Mouse (Mus musculus): Measurements from ENCODE around the gene Zcchc24. TPM values are rescaled to one million over a fixed set of nuclear protein-coding genes. Genes with fewer than 3 reads are reported as not detected.

The Zcchc24 gene
- total and polyA plus RNA-seq, 2 experiments from 2014 or later = 20.4 to 39.3 TPM

GRCm38 (mm10) chr14:25802511-25802910, 33.7 kb upstream of the Zcchc24 start:
- H3K4me1 ChIP-seq (ENCODE audit: insufficient read depth, low read length) = 0 out of 2 replicates have a peak, but pooled peaks cover 5% of the 10 kb centered on the region
- no peaks in the 10 kb centered on the region for H3K36me3 ChIP-seq (ENCODE audit: insufficient read depth, low read length)

DNA sequence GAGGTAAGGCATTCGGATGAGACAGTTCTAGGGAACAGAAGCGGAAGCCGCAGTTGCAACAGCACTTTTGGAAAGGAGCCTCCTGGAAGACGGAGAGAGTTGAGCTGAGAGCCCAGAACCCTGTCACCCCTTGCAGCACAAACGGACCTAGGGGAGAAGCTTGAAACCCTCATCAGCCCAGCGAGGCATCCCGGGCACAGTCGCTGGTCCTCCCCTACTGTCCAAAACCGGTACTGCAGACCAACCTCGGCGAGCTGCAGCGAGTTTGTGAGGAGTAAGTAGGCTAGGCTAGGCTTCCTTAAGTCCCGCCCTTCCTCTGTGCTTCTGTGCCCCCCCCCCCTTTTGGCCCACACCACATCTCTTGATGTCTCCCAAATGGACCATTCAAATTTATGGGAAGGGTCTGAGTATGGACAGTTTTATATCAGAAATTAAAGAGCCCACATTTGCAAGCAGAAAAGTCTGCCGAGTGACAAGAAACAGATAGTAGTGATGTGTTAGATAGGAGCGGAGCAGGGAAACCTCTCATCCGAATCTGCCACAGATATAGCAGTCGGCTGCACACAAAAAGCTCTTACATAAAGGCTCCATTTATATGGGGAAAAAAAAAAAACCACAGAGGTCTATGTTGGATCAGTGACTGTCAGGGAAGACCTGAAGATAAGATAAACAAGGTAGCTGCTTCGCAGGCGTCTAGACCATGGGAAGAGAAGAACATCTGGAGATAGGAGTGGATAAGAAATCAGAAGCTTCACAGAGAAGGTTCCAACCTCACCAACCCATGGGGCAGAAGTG, 31.5 kb upstream of the Zcchc24 start:
- H3K9ac ChIP-seq (replicated peaks; ENCODE audit: low read length) = no peak overlapping the region
- H3K4me1 ChIP-seq (ENCODE audit: insufficient read depth, low read length) = 0 out of 2 replicates have a peak, but pooled peaks cover under 1% of the 10 kb centered on the region
- peak; percentile 79 for DNase-seq (ENCODE audit: low spot score)
- H3K27me3 ChIP-seq (ENCODE audit: insufficient read depth, low read length) = no peaks in the 10 kb centered on the region
- ATAC-seq = peak; percentile 71; the same call in 1 of the 2 replicates
- no peak overlapping the region for H3K4me3 ChIP-seq (ENCODE audit: low read length)
- H3K36me3 ChIP-seq (ENCODE audit: insufficient read depth, low read length) = no peaks in the 10 kb centered on the region
- TF ChIP-seq CTCF (IDR thresholded peaks at IDR 0.05; ENCODE audit: low read depth) = peak; percentile 93
- H3K9me3 ChIP-seq (ENCODE audit: low read length) = no peaks in the 10 kb centered on the region
- H3K4me2 ChIP-seq (ENCODE audit: low read depth, low read length) = peak overlapping the region; percentile 11; the same call in 1 of the 2 replicates
- WGBS = 27% methylated on average over 19 of the region's 19 CpGs
- H3K27ac ChIP-seq = no peak overlapping the region

More at GRCm38 (mm10) chr14:25802511-25802910, 33.7 kb upstream of the Zcchc24 start:
- no peaks in the 10 kb centered on the region for H3K9me3 ChIP-seq (ENCODE audit: low read length)
- H3K4me3 ChIP-seq (ENCODE audit: low read length) = no peak overlapping the region
- no peak overlapping the region for H3K9ac ChIP-seq (replicated peaks; ENCODE audit: low read length)
- TF ChIP-seq CTCF (IDR thresholded peaks at IDR 0.05; ENCODE audit: low read depth) = no peak
- no peak for ATAC-seq
- no peak overlapping the region for H3K4me2 ChIP-seq (ENCODE audit: low read depth, low read length)
- DNase-seq (ENCODE audit: low spot score) = peak; percentile 17
- H3K27me3 ChIP-seq (ENCODE audit: insufficient read depth, low read length) = no peaks in the 10 kb centered on the region
- H3K27ac ChIP-seq = no peak overlapping the region

GRCm38 (mm10) chr14:25796619-25797018, 27.8 kb upstream of the Zcchc24 start:
- H3K9me3 ChIP-seq (ENCODE audit: low read length) = no peaks in the 10 kb centered on the region
- WGBS = 72% methylated on average over 7 of the region's 7 CpGs

GRCm38 (mm10) chr14:25795561-25796174, 26.8 kb upstream of the Zcchc24 start:
- Histone ChIP-seq H3K9ac (replicated peaks; ENCODE audit: low read length) (no peak overlapping the region), H3K4me1 (ENCODE audit: insufficient read depth, low read length) (no peaks in the 10 kb centered on the region), H3K4me2 (ENCODE audit: low read depth, low read length) (no peak overlapping the region), H3K36me3 (ENCODE audit: insufficient read depth, low read length) (no peaks in the 10 kb centered on the region), H3K27ac (no peak overlapping the region; the same call in 1 of the 2 replicates), H3K4me3 (ENCODE audit: low read length) (no peak overlapping the region), H3K9me3 (ENCODE audit: low read length) (no peaks in the 10 kb centered on the region), H3K27me3 (ENCODE audit: insufficient read depth, low read length) (no peaks in the 10 kb centered on the region)
- DNase-seq (ENCODE audit: low spot score) (peak; percentile 50), ATAC-seq (0 out of 2 replicates have a peak, but pooled peaks have one; percentile 49)
- TF ChIP-seq CTCF (IDR thresholded peaks at IDR 0.05; ENCODE audit: low read depth) = no peak
- WGBS = 33% methylated on average over 10 of the region's 10 CpGs

More at GRCm38 (mm10) chr14:25796619-25797018, 27.8 kb upstream of the Zcchc24 start:
- Histone ChIP-seq H3K27me3 (ENCODE audit: insufficient read depth, low read length) (no peaks in the 10 kb centered on the region), H3K4me1 (ENCODE audit: insufficient read depth, low read length) (no peaks in the 10 kb centered on the region), H3K9ac (replicated peaks; ENCODE audit: low read length) (no peak overlapping the region), H3K27ac (no peak overlapping the region), H3K4me2 (ENCODE audit: low read depth, low read length) (no peak overlapping the region), H3K4me3 (ENCODE audit: low read length) (no peak overlapping the region), H3K36me3 (ENCODE audit: insufficient read depth, low read length) (no peaks in the 10 kb centered on the region)
- no peak for DNase-seq (ENCODE audit: low spot score)
- TF ChIP-seq CTCF (IDR thresholded peaks at IDR 0.05; ENCODE audit: low read depth) = no peak
- no peak for ATAC-seq

DNA sequence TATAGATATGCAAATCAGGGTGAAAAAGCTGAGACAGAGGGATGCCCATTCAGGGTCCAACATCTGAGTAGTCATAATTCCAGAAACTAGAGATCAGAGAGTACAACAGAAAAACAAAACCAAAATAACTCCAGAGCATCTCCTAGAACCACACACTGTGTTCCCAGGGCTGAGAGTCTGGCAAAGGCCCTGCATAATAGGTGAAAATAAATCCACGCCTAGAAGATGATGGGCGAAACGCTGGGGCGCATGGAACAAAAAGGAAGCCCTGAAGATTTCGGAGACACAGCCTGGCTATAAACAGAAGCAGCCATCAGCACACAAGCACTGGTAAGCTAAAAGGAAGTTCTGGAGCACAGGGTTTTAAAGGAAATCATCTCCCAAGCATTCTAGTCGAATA, 26.2 kb upstream of the Zcchc24 start:
- ATAC-seq = no peak
- WGBS = 70% methylated on average over 6 of the region's 6 CpGs
- H3K27ac ChIP-seq = no peak overlapping the region; the same call in 1 of the 2 replicates

GRCm38 (mm10) chr14:25794331-25794730, 25.5 kb upstream of the Zcchc24 start:
- Histone ChIP-seq H3K4me2 (ENCODE audit: low read depth, low read length) (no peak overlapping the region), H3K27ac (no peak overlapping the region), H3K9ac (replicated peaks; ENCODE audit: low read length) (no peak overlapping the region), H3K4me1 (ENCODE audit: insufficient read depth, low read length) (no peaks in the 10 kb centered on the region), H3K36me3 (ENCODE audit: insufficient read depth, low read length) (no peaks in the 10 kb centered on the region), H3K4me3 (ENCODE audit: low read length) (no peak overlapping the region), H3K9me3 (ENCODE audit: low read length) (no peaks in the 10 kb centered on the region), H3K27me3 (ENCODE audit: insufficient read depth, low read length) (no peaks in the 10 kb centered on the region)
- TF ChIP-seq CTCF (IDR thresholded peaks at IDR 0.05; ENCODE audit: low read depth) = no peak
- 95% methylated on average over 2 of the region's 2 CpGs for WGBS
- ATAC-seq (no peak), DNase-seq (ENCODE audit: low spot score) (no peak)

More for the DNA sequence above, 26.2 kb upstream of the Zcchc24 start:
- no peak for DNase-seq (ENCODE audit: low spot score)
- no peaks in the 10 kb centered on the region for H3K9me3 ChIP-seq (ENCODE audit: low read length)
- no peak for TF ChIP-seq CTCF (IDR thresholded peaks at IDR 0.05; ENCODE audit: low read depth)
- no peak overlapping the region for H3K4me3 ChIP-seq (ENCODE audit: low read length)
- no peaks in the 10 kb centered on the region for H3K36me3 ChIP-seq (ENCODE audit: insufficient read depth, low read length)
- H3K4me2 ChIP-seq (ENCODE audit: low read depth, low read length) = no peak overlapping the region
- H3K4me1 ChIP-seq (ENCODE audit: insufficient read depth, low read length) = no peaks in the 10 kb centered on the region
- no peaks in the 10 kb centered on the region for H3K27me3 ChIP-seq (ENCODE audit: insufficient read depth, low read length)
- H3K9ac ChIP-seq (replicated peaks; ENCODE audit: low read length) = no peak overlapping the region
